Mouse (Mus musculus) kidney, adult 2 months (tissue): ENCODE measurements around the gene Slc12a6. TPM values are rescaled to one million over a fixed set of nuclear protein-coding genes. Genes with fewer than 3 reads are reported as not detected.

Source experiments
- DNase-seq: peaks from one replicate; pipeline ENCODE4 v3.0.0; 2021
- H3K27ac ChIP-seq: fragments of 200-500 bp; 2 replicates; pipeline ENCODE4 v1.5.1; 2012; ENCODE audit warnings: low read depth, low read length, control low read depth, inconsistent platforms; ENCODE audit not compliant: insufficient read depth
- H3K27me3 ChIP-seq: fragments of 200-500 bp; replicated peaks from 2 replicates; pipeline ENCODE4 v1.6.1; 2012; ENCODE audit warnings: mild to moderate bottlenecking, moderate library complexity, low read length, inconsistent platforms; ENCODE audit not compliant: control insufficient read depth, insufficient read depth
- H3K36me3 ChIP-seq: fragments of 200-500 bp; 2 replicates; pipeline ENCODE4 v1.6.1; 2012; ENCODE audit warnings: mild to moderate bottlenecking, moderate library complexity, low read length, inconsistent platforms; ENCODE audit not compliant: control insufficient read depth, insufficient read depth
- H3K4me1 ChIP-seq: fragments of 200-500 bp; 2 replicates; pipeline ENCODE4 v1.6.1; 2011; ENCODE audit warnings: low read length; ENCODE audit not compliant: control insufficient read depth, insufficient read depth
- H3K4me3 ChIP-seq: fragments of 200-500 bp; 2 replicates; pipeline ENCODE4 v1.5.1; 2011; ENCODE audit warnings: mild to moderate bottlenecking, low read depth, low read length, control low read depth; ENCODE audit not compliant: insufficient read depth
- CTCF ChIP-seq: fragments of 200-500 bp; conservative IDR thresholded peaks from 2 replicates; pipeline ENCODE4 v1.5.1; 2011; ENCODE audit warnings: low read depth, mild to moderate bottlenecking, control low read depth, low read length, moderate library complexity, mixed read lengths; ENCODE audit not compliant: insufficient read depth, insufficient read length
- POLR2A ChIP-seq: fragments of 200-500 bp; IDR thresholded peaks from one replicate; pipeline ENCODE4 v1.6.1; 2011; ENCODE audit warnings: low read depth, low read length, control low read depth
- WGBS: fragments of 180-500 bp; shearing (Covaris S2); methylation state at CpG from one replicate; pipeline ENCODE4 v1.1.7; 2018; 5-methylcytosine and 5-hydroxymethylcytosine counted together
- polyA plus RNA-seq: library from polyadenylated mRNA; depleted of rRNA; stranded (reverse); fragments of >200 nt; gene quantifications from 2 replicates; pipeline ENCODE4 v1.2.3, GENCODE M21; 2012

The Slc12a6 gene
- polyA plus RNA-seq, 1 experiment = 29.6 TPM

GRCm38 (mm10) chr2:112359611-112360010 lies 94.0 kb downstream of the Slc12a6 start:
- Histone ChIP-seq H3K4me3 (no peak overlapping the region), H3K4me1 (no peaks in the 10 kb centered on the region), H3K27me3 (no peaks in the 10 kb centered on the region), H3K27ac (no peak overlapping the region), H3K36me3 (peaks cover 19% of the 10 kb centered on the region)
- WGBS = 53% methylated on average over 2 of the region's 2 CpGs
- TF ChIP-seq POLR2A = no peak
- DNase-seq = no peak

- Histone ChIP-seq H3K4me1 (no peaks in the 10 kb centered on the region), H3K4me3 (no peak overlapping the region), H3K27me3 (no peaks in the 10 kb centered on the region), H3K27ac (no peak overlapping the region), H3K36me3 (peaks cover 19% of the 10 kb centered on the region)
- no peak for DNase-seq
- TF ChIP-seq POLR2A (no peak), CTCF (no peak)
- 56% methylated on average over 12 of the region's 12 CpGs for WGBS
These were observed 94.6 kb downstream of the Slc12a6 start for GRCm38 (mm10) chr2:112360012-112360780.

GRCm38 (mm10) chr2:112360781-112361169 lies 95.2 kb downstream of the Slc12a6 start:
- Histone ChIP-seq H3K36me3 (peaks cover 19% of the 10 kb centered on the region), H3K4me1 (no peaks in the 10 kb centered on the region), H3K4me3 (no peak overlapping the region), H3K27ac (no peak overlapping the region), H3K27me3 (no peaks in the 10 kb centered on the region)
- WGBS = 31% methylated on average over 2 of the region's 2 CpGs
- peak; percentile 14 for DNase-seq
- TF ChIP-seq CTCF (no peak), POLR2A (no peak)

- peak; percentile 12 for DNase-seq
- H3K27me3 ChIP-seq = no peaks in the 10 kb centered on the region
- H3K4me3 ChIP-seq = peak overlapping the region; percentile 99
- TF ChIP-seq POLR2A = no peak
- TF ChIP-seq CTCF = no peak
- peaks cover 3% of the 10 kb centered on the region; the same call in 1 of the 2 replicates for H3K4me1 ChIP-seq
- WGBS = 11% methylated on average over 15 of the region's 15 CpGs
- no peak overlapping the region for H3K27ac ChIP-seq
- H3K36me3 ChIP-seq = peaks cover 7% of the 10 kb centered on the region; the same call in 1 of the 2 replicates
These were observed 101.6 kb downstream of the Slc12a6 start for GRCm38 (mm10) chr2:112367222-112367621.

GRCm38 (mm10) chr2:112367726-112368673 lies 102.4 kb downstream of the Slc12a6 start, which contains the start of gene Emc4:
Emc4 (minus strand) TSS chr2:112368027.
- DNase-seq = peak; percentile 95
- Histone ChIP-seq H3K36me3 (peaks cover 7% of the 10 kb centered on the region; the same call in 1 of the 2 replicates), H3K27me3 (no peaks in the 10 kb centered on the region), H3K4me3 (peak within 1 kb of the TSS; percentile 99), H3K4me1 (peaks cover 3% of the 10 kb centered on the region; the same call in 1 of the 2 replicates), H3K27ac (peak within 1 kb of the TSS; percentile 84)
- WGBS = 2% methylated on average over 46 of the region's 46 CpGs
- TF ChIP-seq POLR2A (peak; percentile 53), CTCF (no peak)

GRCm38 (mm10) chr2:112369941-112370340 lies 104.3 kb downstream of the Slc12a6 start:
- DNase-seq = no peak
- H3K4me3 ChIP-seq = no peak overlapping the region

More at GRCm38 (mm10) chr2:112369941-112370340, 104.3 kb downstream of the Slc12a6 start:
- no peak overlapping the region for H3K27ac ChIP-seq
- H3K4me1 ChIP-seq = peaks cover 3% of the 10 kb centered on the region; the same call in 1 of the 2 replicates
- TF ChIP-seq POLR2A (no peak), CTCF (no peak)
- H3K27me3 ChIP-seq = no peaks in the 10 kb centered on the region
- no peaks in the 10 kb centered on the region for H3K36me3 ChIP-seq
- WGBS = 54% methylated on average over 5 of the region's 5 CpGs
